In genomic region chr2:170129923-170130779, GRCm38 (mm10) we compare ENCODE assay signal across 7 mouse cellular contexts. TPM values are rescaled to one million over a fixed set of nuclear protein-coding genes. Genes with fewer than 3 reads are reported as not detected.
DNase-seq lines count a peak whose midpoint lies in the region; ATAC-seq and TF ChIP-seq lines count a peak whose summit lies in the region.

No protein-coding gene starts in this region.

- peak overlapping the region; percentile 7; the same call in 1 of the 2 replicates for H3K27ac ChIP-seq in ES-Bruce4 (ENCODE audit: insufficient read depth, low read length)
- H3K27ac ChIP-seq in embryonic facial prominence, embryonic 14.5 days (replicated peaks; ENCODE audit: low read depth, low read length), result peak overlapping the region; percentile 91
- H3K27ac ChIP-seq in hindbrain, embryonic 13.5 days, result peak overlapping the region; percentile 83
- peak overlapping the region; percentile 97 for H3K27ac ChIP-seq in lung, postnatal 0 days (ENCODE audit: low read length)

- no peaks in the 10 kb centered on the region for H3K27me3 ChIP-seq in ES-Bruce4 (ENCODE audit: control insufficient read depth, insufficient read depth, low read length, poor library complexity, severe bottlenecking)
- H3K27me3 ChIP-seq in embryonic facial prominence, embryonic 14.5 days (replicated peaks; ENCODE audit: control insufficient read depth, insufficient read depth, low read length), result no peaks in the 10 kb centered on the region
- H3K27me3 ChIP-seq in hindbrain, embryonic 13.5 days, result peaks cover 5% of the 10 kb centered on the region; the same call in 1 of the 2 replicates
- H3K27me3 ChIP-seq in lung, postnatal 0 days (replicated peaks; ENCODE audit: insufficient read depth, low read length), result no peaks in the 10 kb centered on the region

- peak; percentile 50 for DNase-seq in 3T3-L1 (ENCODE audit: low read depth, low spot score)
- DNase-seq in embryonic facial prominence, embryonic 14.5 days (ENCODE audit: low spot score), result peak; percentile 68
- peak; percentile 36 for DNase-seq in lung, postnatal 0 days (ENCODE audit: low spot score)
- DNase-seq in testis, postnatal 10 days (ENCODE audit: low spot score), result peak; percentile 59
- DNase-seq in layer of hippocampus, postnatal 10 days (ENCODE audit: low spot score in 2 of 2), result no peak

- peak overlapping the region; percentile 70 for H3K4me2 ChIP-seq in embryonic facial prominence, embryonic 14.5 days (ENCODE audit: low read depth, low read length)
- peak overlapping the region; percentile 70 for H3K4me2 ChIP-seq in hindbrain, embryonic 13.5 days
- peak overlapping the region; percentile 76 for H3K4me2 ChIP-seq in lung, postnatal 0 days (replicated peaks; ENCODE audit: low read depth, low read length)

- peak overlapping the region; percentile 95 for H3K9ac ChIP-seq in ES-Bruce4 (ENCODE audit: low read depth, poor library complexity, severe bottlenecking)
- H3K9ac ChIP-seq in embryonic facial prominence, embryonic 14.5 days (ENCODE audit: low read depth, low read length), result peak overlapping the region; percentile 97
- peak overlapping the region; percentile 89 for H3K9ac ChIP-seq in hindbrain, embryonic 13.5 days
- peak overlapping the region; percentile 94 for H3K9ac ChIP-seq in lung, postnatal 0 days (replicated peaks; ENCODE audit: low read depth)

- H3K4me1 ChIP-seq in ES-Bruce4 (ENCODE audit: control insufficient read depth, insufficient read depth, low read length), result peaks cover 2% of the 10 kb centered on the region
- peaks cover 32% of the 10 kb centered on the region for H3K4me1 ChIP-seq in embryonic facial prominence, embryonic 14.5 days (ENCODE audit: control insufficient read depth, insufficient read depth, low read length)
- peaks cover 64% of the 10 kb centered on the region for H3K4me1 ChIP-seq in hindbrain, embryonic 13.5 days (replicated peaks)
- peaks cover 20% of the 10 kb centered on the region; the same call in 1 of the 2 replicates for H3K4me1 ChIP-seq in lung, postnatal 0 days (ENCODE audit: insufficient read depth, low read depth, low read length)

- TF ChIP-seq POLR2A in ES-Bruce4 (IDR thresholded peaks at IDR 0.05; ENCODE audit: insufficient read depth, low read length), result no peak

- H3K9me3 ChIP-seq in ES-Bruce4 (replicated peaks; ENCODE audit: control insufficient read depth, insufficient read depth, low read length, poor library complexity, severe bottlenecking), result no peaks in the 10 kb centered on the region
- no peaks in the 10 kb centered on the region for H3K9me3 ChIP-seq in embryonic facial prominence, embryonic 14.5 days (ENCODE audit: control insufficient read depth, low read length)
- no peaks in the 10 kb centered on the region for H3K9me3 ChIP-seq in hindbrain, embryonic 13.5 days
- no peaks in the 10 kb centered on the region for H3K9me3 ChIP-seq in lung, postnatal 0 days (ENCODE audit: low read length)

- peak overlapping the region; percentile 96 for H3K4me3 ChIP-seq in ES-Bruce4 (ENCODE audit: low read depth, low read length)
- H3K4me3 ChIP-seq in embryonic facial prominence, embryonic 14.5 days (ENCODE audit: low read depth, low read length), result peak overlapping the region; percentile 89
- peak overlapping the region; percentile 80 for H3K4me3 ChIP-seq in hindbrain, embryonic 13.5 days
- H3K4me3 ChIP-seq in lung, postnatal 0 days (ENCODE audit: low read depth, low read length), result peak overlapping the region; percentile 98

- TF ChIP-seq CTCF in ES-Bruce4 (IDR thresholded peaks at IDR 0.05; ENCODE audit: low read depth, low read length), result no peak
- TF ChIP-seq CTCF in lung, postnatal 0 days (IDR thresholded peaks at IDR 0.05), result 0 out of 2 replicates have a peak, but pooled peaks have one; percentile 9

- peaks cover 3% of the 10 kb centered on the region; the same call in 1 of the 2 replicates for H3K36me3 ChIP-seq in ES-Bruce4 (ENCODE audit: control insufficient read depth, insufficient read depth, low read length, poor library complexity, severe bottlenecking)
- H3K36me3 ChIP-seq in embryonic facial prominence, embryonic 14.5 days (ENCODE audit: control insufficient read depth, insufficient read depth, low read length), result no peaks in the 10 kb centered on the region
- H3K36me3 ChIP-seq in hindbrain, embryonic 13.5 days, result no peaks in the 10 kb centered on the region
- H3K36me3 ChIP-seq in lung, postnatal 0 days (ENCODE audit: insufficient read depth, low read length), result no peaks in the 10 kb centered on the region

- peak; percentile 32 for ATAC-seq in embryonic facial prominence, embryonic 14.5 days (ENCODE audit: low read depth)
- ATAC-seq in hindbrain, embryonic 13.5 days (ENCODE audit: low FRiP score), result peak; percentile 47
- ATAC-seq in lung, postnatal 0 days, result peak; percentile 26

- TF ChIP-seq EP300 in ES-Bruce4 (IDR thresholded peaks at IDR 0.05; ENCODE audit: insufficient read depth, low read depth, low read length), result no peak
- TF ChIP-seq EP300 in lung, postnatal 0 days (IDR thresholded peaks at IDR 0.05), result no peak

- under 1% methylated on average over 20 of the region's 48 CpGs for WGBS in embryonic facial prominence, embryonic 14.5 days
- WGBS in hindbrain, embryonic 13.5 days, result under 1% methylated on average over 48 of the region's 48 CpGs
- WGBS in lung, postnatal 0 days, result under 1% methylated on average over 45 of the region's 48 CpGs

RNA-seq across cellular contexts. Expression of gene Zfp217, which starts 17.8 kb away (rescaled TPM):
- 39.6 and 39.9 TPM in 2 replicates for polyA plus RNA-seq in ES-Bruce4 (2011; ENCODE audit: insufficient read depth, insufficient read length, low read depth, missing spikeins)
- polyA plus RNA-seq in embryonic facial prominence, embryonic 14.5 days (2014; fragmentation: Nextera tagmentation; extraction: Ambion mirVana), result 3.6 and 3.9 TPM in 2 replicates
- 1.9 and 2.3 TPM in 2 replicates for polyA plus RNA-seq in hindbrain, embryonic 13.5 days (2015; fragmentation: Nextera tagmentation; extraction: Ambion mirVana)
- 4.0 and 4.4 TPM in 2 replicates for polyA plus RNA-seq in lung, postnatal 0 days (2015; fragmentation: Nextera tagmentation; extraction: Ambion mirVana)
- total RNA-seq in layer of hippocampus, postnatal 10 days (2021), result 1 to 10 TPM; 4.5 to 5.5 TPM

Comparison
In these comparisons a context has a peak if more than half of its experiments do, and no peak if none do; other contexts are left out.
1. DNase-seq: peak in 3T3-L1 (single experiment), embryonic facial prominence, embryonic 14.5 days (single experiment), lung, postnatal 0 days (single experiment) and testis, postnatal 10 days (single experiment); none in layer of hippocampus, postnatal 10 days (0 of 2).
2. H3K27ac ChIP-seq: peak in every context shown above with its lines; median percentile 97 in lung, postnatal 0 days; 91 in embryonic facial prominence, embryonic 14.5 days; 83 in hindbrain, embryonic 13.5 days; 7 in ES-Bruce4.
3. Peak in every context shown above with its lines, with median percentiles within 50 percentile points of each other: H3K4me3 ChIP-seq, H3K9ac ChIP-seq, ATAC-seq and H3K4me2 ChIP-seq.